Mouse (Mus musculus): ENCODE measurements around the gene Mgat5b.

The Mgat5b gene

DNA sequence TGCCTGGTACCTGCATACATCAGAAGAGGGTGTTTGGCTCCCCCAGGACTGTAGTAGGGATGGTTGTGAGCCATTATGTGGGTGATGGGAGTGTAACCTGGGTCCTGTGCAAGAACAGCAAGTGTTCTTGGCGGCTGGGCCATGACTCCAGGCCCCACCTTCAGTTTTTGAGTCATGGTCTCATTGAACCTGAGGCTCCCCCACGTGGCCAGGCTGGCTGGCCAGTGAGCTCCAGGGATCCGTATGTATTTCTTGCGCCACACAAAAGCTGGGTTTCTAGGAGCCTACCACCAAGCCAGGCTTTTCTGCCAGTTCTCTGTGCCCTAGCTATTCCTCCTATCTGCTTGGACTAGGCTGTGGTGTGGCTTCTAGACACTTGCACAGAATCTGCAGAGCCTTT lies 63.9 kb downstream of the Mgat5b start:
- no peak for DNase-seq

DNA sequence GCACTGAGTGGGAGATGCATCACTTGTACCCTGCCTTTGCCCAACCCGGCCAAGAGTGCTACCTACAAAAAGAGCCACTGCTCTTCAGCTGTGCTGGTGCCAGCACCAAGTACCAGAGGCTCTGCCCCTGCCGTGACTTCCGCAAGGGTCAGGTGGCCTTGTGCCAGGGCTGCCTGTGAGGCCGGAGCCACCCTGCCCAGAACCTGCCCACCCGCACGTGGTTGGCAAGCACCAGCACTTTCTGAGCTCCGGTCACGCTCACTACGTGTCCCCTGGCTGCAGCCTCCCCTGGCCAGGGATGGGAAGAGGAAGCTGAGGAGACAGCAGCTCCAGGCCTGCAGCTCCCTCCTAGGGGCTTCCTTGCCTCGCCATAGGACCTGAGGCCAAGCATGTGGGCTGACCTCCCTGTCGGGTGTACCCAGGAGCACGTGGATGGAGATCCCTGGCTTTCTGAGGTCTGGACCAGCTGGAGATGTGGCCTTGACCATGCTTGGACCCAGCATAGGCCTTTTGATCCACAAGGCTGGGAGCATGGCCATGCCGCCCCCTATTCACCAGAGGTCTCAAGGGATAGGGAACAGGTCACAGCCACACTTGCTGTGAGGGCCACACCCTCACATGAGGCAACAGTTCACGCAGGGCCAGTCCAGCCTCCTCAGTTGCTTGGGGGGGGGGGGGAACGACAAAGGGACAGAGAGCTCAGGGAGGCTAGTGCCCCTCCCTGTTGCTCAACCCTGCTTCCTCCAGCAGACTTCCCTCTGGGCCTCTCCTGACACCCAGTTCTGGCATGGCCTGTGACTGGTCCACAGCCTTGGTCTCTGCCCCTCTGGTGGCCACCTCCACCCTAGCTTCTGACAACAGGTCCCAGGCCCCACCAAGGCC lies 67.1 kb downstream of the Mgat5b start:
- no peak for DNase-seq

DNA sequence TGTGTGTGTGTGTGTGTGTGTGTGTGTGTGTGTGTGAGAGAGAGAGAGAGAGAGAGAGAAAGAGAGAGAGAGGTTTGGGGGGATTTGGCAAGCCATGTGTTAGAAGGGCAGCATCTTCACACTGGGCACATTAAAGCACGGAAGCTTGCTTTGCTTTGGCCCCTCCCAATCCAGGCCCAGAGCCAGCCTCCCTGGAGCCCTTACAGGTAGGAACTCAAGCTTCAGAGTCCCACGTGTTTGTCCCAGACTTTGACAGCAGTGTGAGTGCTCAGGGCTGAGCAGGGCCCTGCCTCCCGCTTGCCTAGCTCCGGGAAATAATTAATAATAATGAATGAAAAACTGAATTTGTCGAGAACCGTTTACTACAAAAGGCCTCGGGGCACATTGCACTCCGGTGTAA lies 69.5 kb downstream of the Mgat5b start:
- DNase-seq: no peak

DNA sequence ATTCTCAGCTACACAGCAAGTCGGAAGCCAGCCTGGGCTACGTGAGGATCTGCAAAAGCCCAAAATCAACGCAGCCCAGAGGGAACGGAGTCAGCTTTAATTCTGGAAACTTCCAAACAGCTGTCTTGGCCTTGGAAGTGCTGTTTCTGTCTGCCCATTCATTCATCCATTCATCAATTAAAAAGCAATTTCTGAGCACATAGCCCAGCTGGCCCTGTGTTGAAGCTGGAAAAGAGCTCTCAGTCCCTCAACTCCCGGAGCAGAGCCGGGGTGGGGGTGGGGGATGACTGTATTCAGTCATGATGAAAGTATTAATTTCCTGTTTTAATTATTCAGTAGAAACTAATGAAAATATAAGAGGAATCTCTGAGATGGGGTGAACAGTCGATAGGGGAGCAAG lies 71.6 kb downstream of the Mgat5b start:
- no peak for DNase-seq

DNA sequence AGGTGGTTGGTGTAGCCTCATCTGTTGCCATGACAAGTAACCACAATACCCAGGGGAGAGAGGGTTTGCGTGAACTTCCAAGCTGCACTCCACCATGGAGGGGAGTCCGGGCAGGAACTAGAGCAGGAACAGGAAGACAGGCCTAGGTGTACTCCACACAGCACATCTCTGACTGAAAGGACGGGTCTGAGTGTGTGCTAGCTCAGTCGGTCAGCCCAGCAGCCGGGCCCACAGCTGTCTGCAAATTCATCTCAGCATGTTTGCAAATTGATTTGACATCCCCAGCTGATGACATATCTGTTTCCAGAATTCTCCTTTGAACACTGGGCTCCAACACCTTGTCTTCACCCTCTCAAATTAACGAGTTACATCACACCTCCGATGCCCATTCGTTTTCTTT lies 72.7 kb downstream of the Mgat5b start:
- DNase-seq: no peak

DNA sequence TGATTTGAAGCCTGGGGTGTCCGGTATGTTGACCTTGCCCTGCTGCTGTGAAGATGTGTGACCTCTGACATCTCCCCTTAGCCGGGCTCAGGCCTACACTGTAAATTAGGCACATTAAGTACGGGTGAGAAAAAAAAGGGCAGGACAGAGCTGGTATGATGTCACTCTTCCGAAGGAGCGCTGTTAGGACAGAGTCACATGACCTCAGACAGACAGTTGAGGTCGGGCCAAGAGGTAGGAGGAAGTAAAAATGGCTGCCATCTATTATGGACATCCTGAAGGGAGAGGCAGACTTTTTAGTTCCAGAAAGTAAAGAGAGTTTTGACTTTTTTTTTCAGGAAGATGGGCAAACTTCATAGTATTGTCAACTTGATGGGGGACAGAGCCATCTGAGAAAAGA lies 73.3 kb downstream of the Mgat5b start:
- DNase-seq: no peak

DNA sequence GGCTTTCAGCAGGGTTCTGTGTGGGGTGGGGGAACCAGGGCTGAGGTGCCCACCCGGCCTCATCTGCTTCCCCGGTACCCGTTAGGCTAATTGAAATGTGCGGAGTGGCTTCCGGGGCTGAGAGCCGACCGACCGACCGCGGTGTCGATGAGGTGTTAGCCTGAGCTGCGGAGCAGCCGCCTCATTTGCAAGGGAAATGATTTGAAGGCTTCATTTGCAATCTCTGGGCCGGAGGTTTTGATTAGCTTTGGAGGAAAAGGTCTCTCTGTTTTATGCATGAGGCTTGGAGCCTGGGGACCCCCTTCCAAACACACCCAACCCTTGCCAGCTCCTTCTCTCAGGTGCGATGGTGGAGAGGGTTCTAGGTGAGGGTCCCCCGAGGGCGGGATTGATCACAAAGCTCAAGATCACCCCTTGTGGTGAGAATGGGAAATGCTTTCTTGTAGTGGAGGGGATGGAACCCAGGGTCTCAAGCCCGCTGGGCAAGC lies 75.5 kb downstream of the Mgat5b start:
- DNase-seq: no peak

DNA sequence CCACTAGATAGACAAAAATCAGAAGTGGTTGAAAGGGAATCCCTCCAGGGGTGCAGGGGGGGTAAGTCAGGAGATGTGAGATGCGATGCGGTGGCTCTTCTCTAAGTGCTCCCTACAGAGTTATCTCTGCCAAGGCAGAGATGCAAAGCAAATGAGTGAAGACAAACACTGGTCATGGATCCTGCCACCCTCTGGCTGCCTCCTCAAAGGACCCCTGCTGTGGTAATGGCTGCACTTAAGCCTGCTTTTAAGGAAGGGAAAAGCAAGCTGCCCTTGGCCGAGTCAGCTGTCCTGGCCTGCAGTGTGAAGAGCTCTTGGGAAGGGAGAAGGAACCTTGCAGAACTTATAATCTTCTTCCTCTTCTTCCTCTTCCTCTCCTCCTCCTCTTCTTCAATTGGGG lies 78.3 kb downstream of the Mgat5b start:
- no peak for DNase-seq

DNA sequence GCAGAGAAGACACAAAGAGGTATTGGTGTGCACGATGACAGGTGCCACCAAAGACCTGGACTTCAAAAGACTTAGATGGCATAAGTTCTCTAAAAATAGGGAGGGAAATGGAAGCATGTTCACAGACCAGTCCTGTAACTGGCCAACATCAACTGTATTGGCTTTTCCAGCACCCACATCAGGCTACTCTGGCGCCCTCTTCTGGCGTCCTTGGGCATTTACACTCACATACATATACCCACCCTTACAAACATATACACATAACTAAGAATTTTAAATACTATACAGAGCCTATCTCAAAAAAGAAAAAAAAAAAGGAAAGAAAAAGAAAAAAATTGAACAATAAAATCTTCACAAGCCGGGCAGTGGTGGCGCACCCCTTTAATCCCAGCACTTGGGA lies 80.3 kb downstream of the Mgat5b start:
- DNase-seq: no peak

DNA sequence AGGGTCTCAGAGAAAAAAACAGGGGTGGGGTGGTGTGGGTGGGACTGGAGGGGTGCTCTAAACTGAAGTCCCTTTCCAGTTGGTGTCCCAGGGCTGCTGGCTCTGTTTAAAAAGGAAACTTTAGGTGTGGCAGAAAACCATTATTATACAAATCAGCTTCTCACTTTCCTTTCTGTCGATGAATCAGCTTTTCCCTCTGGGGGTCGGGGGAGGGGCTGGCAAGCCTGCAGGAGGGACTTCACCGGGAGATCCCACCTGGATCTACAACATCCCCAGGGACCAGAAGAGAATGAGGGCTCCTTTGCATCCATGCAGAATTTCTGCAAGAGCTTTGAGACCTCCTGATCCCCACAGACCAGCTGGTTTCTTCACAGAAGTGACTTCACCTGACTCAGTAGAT lies 81.6 kb downstream of the Mgat5b start:
- DNase-seq: no peak

DNA sequence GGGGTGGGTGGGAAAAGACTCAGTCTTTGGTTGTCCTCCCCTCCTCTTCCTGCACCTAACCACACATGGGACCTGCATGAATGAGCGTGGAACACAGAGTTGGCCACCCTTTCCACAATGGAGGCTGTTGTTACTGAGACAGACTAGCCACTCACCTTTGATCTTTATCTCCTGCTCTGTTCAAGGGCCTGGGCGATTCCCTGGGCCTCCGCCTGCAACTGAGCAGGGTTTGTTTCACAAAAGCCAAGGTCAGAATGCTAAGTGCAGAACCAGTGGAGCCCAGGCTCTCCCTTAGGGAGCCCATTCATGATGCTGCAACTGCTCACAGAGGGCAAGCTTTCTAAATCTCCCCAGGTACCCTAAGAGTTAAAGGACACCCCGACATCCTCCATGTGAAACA lies 83.1 kb downstream of the Mgat5b start:
- DNase-seq: no peak

DNA sequence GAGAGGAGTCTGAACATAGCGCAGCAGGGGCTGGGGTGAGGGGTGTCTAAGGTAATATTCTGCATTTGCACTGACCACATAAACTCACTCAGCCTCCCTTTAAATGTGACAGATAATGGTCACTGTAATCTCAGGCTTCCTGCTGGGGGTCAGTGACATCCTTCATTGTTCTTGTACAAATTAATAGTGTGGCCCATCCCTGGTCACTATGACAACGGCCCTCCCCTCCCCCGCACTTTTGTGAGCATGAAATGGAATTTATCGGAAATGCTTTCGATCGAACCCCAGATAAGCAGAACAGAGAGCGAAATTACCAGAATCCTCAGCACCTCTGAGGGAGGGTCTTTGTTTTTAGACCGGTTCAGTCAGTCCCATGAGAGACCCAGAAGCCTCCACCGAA lies 84.8 kb downstream of the Mgat5b start:
- no peak for DNase-seq

DNA sequence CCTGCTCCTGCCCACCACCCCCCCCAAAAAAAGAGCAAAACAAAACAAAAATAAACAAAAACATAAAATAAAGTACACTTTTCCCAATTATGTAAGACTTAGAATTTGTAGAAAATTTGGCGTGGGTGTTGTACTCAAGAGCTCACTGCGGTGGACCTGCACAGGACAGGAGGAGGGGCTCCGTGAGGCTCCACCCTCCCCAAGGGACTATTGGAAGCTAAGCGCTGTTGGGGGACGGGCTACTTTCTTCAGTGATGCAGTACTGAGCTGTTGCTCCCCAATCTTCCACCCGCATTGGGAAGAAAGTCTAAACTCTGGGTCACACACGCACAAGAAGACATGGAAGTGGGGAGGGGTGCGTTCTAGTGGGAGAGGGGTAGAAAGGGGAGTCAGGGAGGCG lies 85.6 kb downstream of the Mgat5b start:
- DNase-seq: no peak

DNA sequence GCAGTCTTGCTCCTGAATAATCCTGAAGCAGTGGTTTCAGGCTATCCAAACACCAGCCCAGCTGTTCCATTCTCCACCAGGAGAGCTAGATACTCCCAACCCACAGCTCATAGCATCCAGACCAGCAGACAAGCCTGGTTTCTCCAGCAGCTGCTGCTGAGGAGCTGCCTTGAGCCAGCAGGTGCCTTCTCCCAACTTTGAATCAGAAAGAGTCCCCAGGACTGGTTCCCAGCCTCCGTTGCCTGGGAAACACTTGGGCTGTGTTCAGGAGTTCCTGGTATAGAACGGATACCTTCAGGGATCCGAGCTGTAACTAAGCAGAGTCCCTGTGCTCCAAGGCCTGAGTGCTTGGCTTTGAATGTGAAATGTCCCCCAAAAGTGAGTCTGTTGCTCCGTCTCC lies 98.8 kb downstream of the Mgat5b start:
- peak; percentile 71 for DNase-seq

DNA sequence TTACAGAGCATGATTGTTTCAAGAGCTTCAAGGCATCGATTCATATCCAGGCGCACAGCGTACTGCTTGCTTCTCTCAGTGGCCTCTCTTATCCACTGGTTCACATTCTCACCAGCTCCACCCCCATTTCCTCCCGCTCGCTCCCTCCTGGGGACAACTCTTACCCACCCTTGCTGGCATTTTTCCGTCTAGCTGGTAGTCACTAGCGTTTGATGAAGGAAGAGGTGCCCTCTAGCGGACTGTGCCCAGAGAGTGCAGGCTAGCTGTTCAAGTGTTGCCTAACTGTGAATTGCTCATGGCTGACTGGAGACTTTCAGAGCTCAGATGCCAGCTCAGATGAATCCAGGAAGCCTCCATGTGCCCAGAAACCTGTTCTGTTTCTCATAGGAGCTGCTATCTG lies 99.7 kb downstream of the Mgat5b start:
- DNase-seq: peak; percentile 80

DNA sequence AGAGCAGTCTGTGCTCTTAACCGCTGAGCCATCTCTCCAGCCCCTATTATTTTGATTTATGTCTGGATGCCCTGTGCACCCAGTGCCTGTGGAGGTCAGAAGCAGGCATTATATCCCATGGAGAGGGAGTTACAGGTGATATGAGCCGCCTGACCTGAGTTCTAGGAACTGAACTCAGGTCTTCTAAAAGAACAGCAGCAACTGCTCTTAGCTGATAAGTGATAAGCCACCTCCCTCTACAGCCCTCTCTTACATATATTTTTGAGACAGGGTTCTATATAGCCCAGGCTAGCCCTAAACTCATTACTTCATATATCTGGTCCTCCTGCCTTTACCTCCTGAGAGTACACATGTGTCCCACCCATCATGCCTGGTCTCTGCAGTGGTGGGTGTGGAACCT lies 102.4 kb downstream of the Mgat5b start:
- no peak for DNase-seq

DNA sequence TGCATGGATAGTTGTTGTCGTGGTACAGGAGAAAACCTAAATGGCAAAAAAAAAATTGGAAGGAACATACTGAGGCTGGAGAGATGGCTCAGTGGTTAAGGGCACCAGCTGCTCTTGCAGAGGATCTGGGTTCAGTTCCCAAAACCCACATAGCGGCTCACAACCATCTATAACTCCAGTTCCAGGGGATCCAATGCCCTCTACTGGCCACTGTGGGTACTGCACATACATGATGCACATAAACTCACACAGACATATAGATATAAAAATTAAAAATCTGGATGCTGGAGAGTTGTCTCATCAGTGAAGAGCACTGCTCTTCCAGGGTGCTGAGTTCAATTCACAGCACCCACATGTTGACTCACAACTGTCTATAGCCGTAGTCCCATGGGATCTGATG lies 104.9 kb downstream of the Mgat5b start:
- DNase-seq: no peak

DNA sequence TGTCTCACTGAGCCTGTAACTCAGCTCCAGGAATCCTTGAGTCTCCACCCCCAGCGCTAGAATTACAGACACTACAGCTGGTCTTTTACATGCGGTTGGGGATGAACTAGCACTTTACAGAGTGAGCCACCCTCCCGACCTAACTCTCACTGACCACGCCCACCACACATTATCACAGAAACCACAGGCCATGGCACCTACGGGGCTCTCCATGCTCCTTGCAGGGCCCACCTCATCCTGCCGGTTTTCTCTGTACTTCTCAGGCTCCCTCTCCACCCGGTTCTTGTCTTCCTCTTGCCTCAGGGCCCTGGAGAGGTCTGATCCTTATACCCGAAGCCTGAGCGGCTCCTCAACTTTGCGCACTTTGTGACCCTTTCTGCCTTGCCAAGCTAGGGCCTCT lies 109.0 kb downstream of the Mgat5b start:
- no peak for DNase-seq

DNA sequence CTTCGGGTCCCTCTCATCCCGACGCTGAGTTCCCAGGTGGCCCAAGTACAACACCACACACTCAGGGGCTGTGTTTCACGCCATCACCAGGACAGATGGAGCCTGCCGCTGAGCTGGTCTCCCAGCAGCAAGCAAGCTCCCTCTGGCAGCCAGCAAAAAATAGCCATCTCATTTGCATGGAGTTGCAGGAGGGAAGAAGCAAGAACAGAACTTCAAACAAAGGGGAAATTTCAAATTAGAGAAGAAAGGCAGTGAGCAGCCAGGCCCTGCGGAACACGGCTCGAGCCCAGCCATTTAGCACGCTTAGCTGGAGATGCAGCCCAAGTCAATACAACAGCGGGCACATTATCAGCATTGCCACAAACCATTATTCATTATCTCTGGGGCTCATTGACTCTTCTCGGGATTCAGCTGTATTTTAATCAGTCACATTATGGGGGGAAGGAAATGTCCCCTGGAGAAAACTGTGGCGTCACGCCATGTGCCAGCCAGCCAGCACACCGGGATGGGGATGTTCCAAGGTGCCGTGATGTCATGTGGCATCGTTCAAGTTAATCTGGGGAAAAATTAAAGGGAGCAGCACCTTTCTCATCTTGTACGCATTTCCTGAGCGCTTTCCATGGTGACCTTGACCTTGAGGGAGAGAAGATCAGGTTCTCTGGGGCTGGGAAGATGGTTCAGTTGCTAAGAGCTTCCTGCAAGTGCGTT lies 110.4 kb downstream of the Mgat5b start:
- peak; percentile 71 for DNase-seq

DNA sequence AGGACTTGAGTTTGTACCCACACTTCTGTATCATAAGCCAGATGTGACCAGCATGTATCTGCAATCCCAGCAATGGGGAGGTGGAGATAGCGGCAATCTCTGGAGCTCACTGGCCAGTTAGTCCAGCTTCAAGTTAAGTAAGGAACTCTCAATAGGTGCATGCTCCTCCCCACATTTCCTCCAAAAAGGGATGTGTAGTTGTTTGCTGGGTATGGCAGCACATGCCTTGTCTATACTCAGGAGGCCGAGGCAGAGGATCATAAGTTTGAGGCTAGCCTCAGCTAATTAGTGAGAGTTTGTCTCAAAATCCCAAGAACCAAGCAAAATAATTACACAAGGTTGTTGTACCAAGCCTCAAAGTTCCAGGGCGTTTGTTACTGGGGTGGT lies 110.9 kb downstream of the Mgat5b start:
- DNase-seq: no peak

DNA sequence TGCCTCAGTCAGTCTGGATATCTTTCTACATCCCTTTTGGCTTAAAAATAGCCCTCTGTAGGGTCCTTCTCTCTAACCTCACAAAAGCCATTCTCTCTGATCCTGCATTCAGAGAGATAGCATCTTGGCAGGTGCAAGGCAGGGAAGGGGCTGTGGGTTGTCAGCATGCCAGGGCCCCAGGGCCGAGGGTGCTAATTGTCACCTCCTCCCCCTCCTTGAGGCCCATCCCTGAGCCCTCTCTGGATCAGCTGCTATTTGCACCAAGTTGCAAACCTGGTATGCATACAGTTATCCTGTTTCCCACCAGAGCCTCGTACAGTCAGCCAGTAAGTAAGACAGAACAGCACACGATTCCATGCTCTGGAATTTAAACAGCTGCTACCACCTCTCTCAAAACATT lies 111.4 kb downstream of the Mgat5b start:
- no peak for DNase-seq

DNA sequence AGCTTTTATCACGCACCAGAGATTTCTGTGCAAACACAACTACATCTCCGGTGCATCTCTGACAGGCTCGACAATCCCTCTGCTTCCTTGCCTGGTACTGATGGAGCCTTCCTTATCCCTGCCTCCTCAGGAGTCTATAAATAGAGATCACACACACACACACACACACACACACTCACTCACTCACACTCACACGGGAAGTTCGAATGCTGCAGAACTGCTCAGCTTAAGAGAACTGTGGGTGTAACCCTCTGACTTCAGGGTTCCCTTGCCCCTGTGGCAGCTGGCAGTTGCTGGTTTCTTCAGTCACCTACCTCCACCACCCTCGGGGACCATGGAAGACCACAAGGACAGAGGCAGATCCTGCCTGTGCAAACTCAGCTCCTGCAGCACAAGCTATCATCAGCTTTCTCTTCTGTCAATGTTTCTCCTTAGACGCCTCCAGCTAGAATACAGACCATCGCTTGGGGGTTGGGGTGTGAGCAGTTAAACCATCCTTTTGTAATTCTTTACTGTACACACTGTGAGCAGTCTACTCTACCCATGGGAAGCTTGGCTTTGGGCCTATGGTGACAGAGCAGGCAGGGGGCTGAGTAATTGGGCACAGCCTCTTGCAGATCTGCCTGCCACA lies 111.9 kb downstream of the Mgat5b start:
- no peak for DNase-seq

DNA sequence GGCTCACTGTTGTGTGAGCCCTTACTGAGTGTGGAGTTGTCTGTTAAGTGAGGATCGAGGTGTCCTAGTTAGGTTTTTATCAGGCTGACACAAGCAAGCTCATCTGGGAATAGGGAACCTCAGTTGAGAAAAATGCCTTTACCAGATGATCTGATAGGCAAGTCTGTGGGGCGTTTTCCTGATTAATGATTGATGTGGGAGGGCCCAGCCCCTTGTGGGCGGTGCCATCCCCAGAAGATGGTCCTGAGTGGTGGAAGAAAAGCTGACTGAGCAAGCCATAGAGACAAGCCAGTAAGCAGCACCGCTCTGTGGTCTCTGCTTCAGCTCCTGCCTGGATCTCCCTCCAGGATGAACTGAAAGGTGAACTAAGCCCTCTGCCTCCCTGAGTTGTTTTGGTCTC lies 112.6 kb downstream of the Mgat5b start:
- DNase-seq: no peak

Data from right cerebral cortex, postnatal 25 days (tissue).